Mouse (Mus musculus) MEL (cell line): ENCODE measurements around the gene Krt78.

ENCODE experiments used
- MEF2A ChIP-seq: IDR thresholded peaks from 2 replicates; pipeline ENCODE4 v1.6.1; 2014; ENCODE audit warnings: low read depth, mild to moderate bottlenecking, inconsistent platforms, low read length, improper control_type of control experiment; ENCODE audit not compliant: poor library complexity, insufficient replicate concordance, severe bottlenecking; ENCODE audit errors: extremely low read depth
- MYC ChIP-seq: IDR thresholded peaks from 2 replicates; pipeline ENCODE4 v1.6.1; 2011; ENCODE audit warnings: low read depth, mild to moderate bottlenecking, low read length, improper control_type of control experiment, moderate library complexity

DNA sequence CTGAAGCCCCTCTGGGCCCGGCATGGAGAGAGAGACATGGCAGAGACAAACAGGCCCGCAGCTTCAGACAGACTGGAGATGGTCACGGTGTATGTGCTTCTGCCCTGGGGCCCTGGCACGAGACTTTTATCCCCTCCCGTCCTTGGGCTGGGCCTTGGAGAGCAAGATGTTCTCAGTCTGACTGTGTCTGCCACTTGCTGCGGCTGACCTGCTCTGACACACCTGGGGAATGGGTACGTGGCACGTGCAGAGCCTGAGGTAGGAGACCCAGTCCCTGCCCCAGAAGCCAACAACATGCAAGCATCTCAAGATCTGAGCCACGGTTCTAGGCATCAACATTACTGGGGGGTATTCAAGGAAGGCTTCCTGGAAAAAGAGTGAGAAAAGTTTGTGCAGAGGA lies at the start of gene Krt78:
- TF ChIP-seq MYC (no peak), MEF2A (no peak)
